Mouse (Mus musculus) retina, postnatal 1 day (tissue): ENCODE measurements around the gene Pigo.

ENCODE experiments used
- DNase-seq: peaks from one replicate; pipeline ENCODE4 v3.0.0-alpha.2; 2012

The Pigo gene

GRCm38 (mm10) chr4:43036356-43036755, 10.7 kb upstream of the Pigo start:
- no peak for DNase-seq

GRCm38 (mm10) chr4:43035851-43036250, 10.2 kb upstream of the Pigo start:
- no peak for DNase-seq

- DNase-seq = no peak
Measured at GRCm38 (mm10) chr4:43033481-43033880, 7.9 kb upstream of the Pigo start.

- no peak for DNase-seq
Measured at GRCm38 (mm10) chr4:43032501-43032900, 6.9 kb upstream of the Pigo start.

- peak; percentile 99 for DNase-seq
Measured at GRCm38 (mm10) chr4:43031237-43031995, 5.8 kb upstream of the Pigo start, which contains the start of gene Stoml2. TSS of gene Stoml2 (minus strand) at chr4:43031710.

GRCm38 (mm10) chr4:43030780-43031230, 5.2 kb upstream of the Pigo start:
- no peak for DNase-seq

- DNase-seq = no peak
Measured at GRCm38 (mm10) chr4:43030352-43030751, 4.7 kb upstream of the Pigo start.

GRCm38 (mm10) chr4:43029749-43030148, 4.1 kb upstream of the Pigo start:
- no peak for DNase-seq

- no peak for DNase-seq
Measured at GRCm38 (mm10) chr4:43029121-43029520, 3.5 kb upstream of the Pigo start.

GRCm38 (mm10) chr4:43024673-43025072, 946 bp downstream of the Pigo start:
- no peak for DNase-seq

GRCm38 (mm10) chr4:43021341-43021740, 4.3 kb downstream of the Pigo start:
- DNase-seq = no peak

GRCm38 (mm10) chr4:43020876-43021275, 4.7 kb downstream of the Pigo start:
- no peak for DNase-seq

- DNase-seq = no peak
Measured at GRCm38 (mm10) chr4:43019641-43020465, 5.8 kb downstream of the Pigo start.

- DNase-seq = no peak
Measured at GRCm38 (mm10) chr4:43019176-43019575, 6.4 kb downstream of the Pigo start.

- DNase-seq = no peak
Measured at GRCm38 (mm10) chr4:43018156-43018555, 7.5 kb downstream of the Pigo start.

- DNase-seq = no peak
Measured at GRCm38 (mm10) chr4:43012091-43012490, 13.5 kb downstream of the Pigo start.

- peak; percentile 91 for DNase-seq
Measured at GRCm38 (mm10) chr4:43010161-43011038, 15.2 kb downstream of the Pigo start, which contains the start of gene Fancg. TSS of gene Fancg (minus strand) at chr4:43010506.

GRCm38 (mm10) chr4:43005765-43006164, 19.9 kb downstream of the Pigo start:
- DNase-seq = peak; percentile 69

- DNase-seq = no peak
Measured at GRCm38 (mm10) chr4:43004951-43005350, 20.7 kb downstream of the Pigo start.

- DNase-seq = no peak
Measured at GRCm38 (mm10) chr4:43002756-43003439, 22.7 kb downstream of the Pigo start.

GRCm38 (mm10) chr4:43001272-43001671, 24.3 kb downstream of the Pigo start:
- no peak for DNase-seq
